Mouse (Mus musculus): ENCODE measurements at regions not wholly inside any gene's neighbourhood (a gene's known extent, or its start where the extent isn't known, plus 50 kb on each side); places are given as distances from the start of the nearest gene placed in this dataset.

GRCm38 (mm10) chr6:22591592-22591991, 235.5 kb upstream of the Fam3c start:
- Histone ChIP-seq H3K9me3 (no peaks in the 10 kb centered on the region), H3K27me3 (replicated peaks) (no peaks in the 10 kb centered on the region), H3K9ac (no peak overlapping the region), H3K4me1 (no peaks in the 10 kb centered on the region), H3K4me2 (no peak overlapping the region), H3K36me3 (replicated peaks) (no peaks in the 10 kb centered on the region), H3K4me3 (no peak overlapping the region), H3K27ac (no peak overlapping the region)
- ATAC-seq (replicated peaks) = no peak
- WGBS = 67% methylated on average over 5 of the region's 5 CpGs

GRCm38 (mm10) chr6:22584851-22585250, 228.8 kb upstream of the Fam3c start:
- no peaks in the 10 kb centered on the region for H3K36me3 ChIP-seq (replicated peaks)
- no peaks in the 10 kb centered on the region for H3K4me1 ChIP-seq
- no peak overlapping the region for H3K4me3 ChIP-seq
- H3K9ac ChIP-seq = no peak overlapping the region
- ATAC-seq (replicated peaks) = no peak
- H3K9me3 ChIP-seq = no peaks in the 10 kb centered on the region
- WGBS = 43% methylated on average over 4 of the region's 4 CpGs
- H3K27me3 ChIP-seq (replicated peaks) = no peaks in the 10 kb centered on the region
- H3K4me2 ChIP-seq = no peak overlapping the region
- H3K27ac ChIP-seq = no peak overlapping the region

GRCm38 (mm10) chr6:22572925-22573324, 216.9 kb upstream of the Fam3c start:
- no peak overlapping the region for H3K27ac ChIP-seq
- no peak for ATAC-seq (replicated peaks)
- no peaks in the 10 kb centered on the region for H3K36me3 ChIP-seq (replicated peaks)
- 66% methylated on average over 1 of the region's 1 CpGs for WGBS
- H3K27me3 ChIP-seq (replicated peaks) = no peaks in the 10 kb centered on the region
- no peak overlapping the region for H3K4me2 ChIP-seq
- no peak overlapping the region for H3K9ac ChIP-seq
- no peaks in the 10 kb centered on the region for H3K9me3 ChIP-seq
- H3K4me3 ChIP-seq = no peak overlapping the region
- H3K4me1 ChIP-seq = no peaks in the 10 kb centered on the region

GRCm38 (mm10) chr6:22567891-22568290, 211.8 kb upstream of the Fam3c start:
- Histone ChIP-seq H3K9ac (no peak overlapping the region), H3K9me3 (no peaks in the 10 kb centered on the region), H3K4me2 (no peak overlapping the region), H3K27me3 (replicated peaks) (no peaks in the 10 kb centered on the region), H3K4me3 (no peak overlapping the region), H3K36me3 (replicated peaks) (no peaks in the 10 kb centered on the region), H3K4me1 (no peaks in the 10 kb centered on the region), H3K27ac (no peak overlapping the region)
- no peak for ATAC-seq (replicated peaks)
- 79% methylated on average over 9 of the region's 9 CpGs for WGBS

GRCm38 (mm10) chr6:22548296-22549245, 192.5 kb upstream of the Fam3c start:
- peak; percentile 93 for ATAC-seq (replicated peaks)
- Histone ChIP-seq H3K4me1 (no peaks in the 10 kb centered on the region), H3K4me3 (no peak overlapping the region), H3K27ac (no peak overlapping the region), H3K9me3 (no peaks in the 10 kb centered on the region), H3K27me3 (replicated peaks) (no peaks in the 10 kb centered on the region), H3K9ac (no peak overlapping the region), H3K4me2 (no peak overlapping the region), H3K36me3 (replicated peaks) (no peaks in the 10 kb centered on the region)
- 65% methylated on average over 13 of the region's 13 CpGs for WGBS

- Histone ChIP-seq H3K4me3 (no peak overlapping the region), H3K9me3 (no peaks in the 10 kb centered on the region), H3K27me3 (replicated peaks) (no peaks in the 10 kb centered on the region), H3K9ac (no peak overlapping the region), H3K27ac (no peak overlapping the region), H3K4me1 (no peaks in the 10 kb centered on the region), H3K4me2 (no peak overlapping the region), H3K36me3 (replicated peaks) (no peaks in the 10 kb centered on the region)
- ATAC-seq (replicated peaks) = peak; percentile 48; the same call in 1 of the 2 replicates
- WGBS = 84% methylated on average over 2 of the region's 2 CpGs
Measured at GRCm38 (mm10) chr6:22541603-22542002, 185.6 kb upstream of the Fam3c start.

GRCm38 (mm10) chr6:22538254-22538653, 182.2 kb upstream of the Fam3c start:
- 94% methylated on average over 4 of the region's 4 CpGs for WGBS
- no peaks in the 10 kb centered on the region for H3K36me3 ChIP-seq (replicated peaks)
- no peak for ATAC-seq (replicated peaks)

GRCm38 (mm10) chr6:22524384-22524783, 168.3 kb upstream of the Fam3c start:
- 68% methylated on average over 3 of the region's 3 CpGs for WGBS
- Histone ChIP-seq H3K27me3 (replicated peaks) (no peaks in the 10 kb centered on the region), H3K27ac (no peak overlapping the region), H3K36me3 (replicated peaks) (no peaks in the 10 kb centered on the region), H3K9me3 (no peaks in the 10 kb centered on the region), H3K4me3 (no peak overlapping the region), H3K4me2 (no peak overlapping the region), H3K9ac (no peak overlapping the region), H3K4me1 (no peaks in the 10 kb centered on the region)
- ATAC-seq (replicated peaks) = no peak

More at GRCm38 (mm10) chr6:22538254-22538653, 182.2 kb upstream of the Fam3c start:
- Histone ChIP-seq H3K9ac (no peak overlapping the region), H3K9me3 (no peaks in the 10 kb centered on the region), H3K27me3 (replicated peaks) (no peaks in the 10 kb centered on the region), H3K4me1 (no peaks in the 10 kb centered on the region), H3K4me2 (no peak overlapping the region), H3K27ac (no peak overlapping the region), H3K4me3 (no peak overlapping the region)

- Histone ChIP-seq H3K27ac (no peak overlapping the region), H3K36me3 (replicated peaks) (no peaks in the 10 kb centered on the region)
- whole genome bisulfite sequencing = 85% methylated on average over 9 of the region's 9 CpGs
Measured at GRCm38 (mm10) chr6:22523582-22524234, 167.7 kb upstream of the Fam3c start.

GRCm38 (mm10) chr6:22506871-22507270, 150.8 kb upstream of the Fam3c start:
- Histone ChIP-seq H3K4me1 (no peaks in the 10 kb centered on the region), H3K36me3 (replicated peaks) (no peaks in the 10 kb centered on the region), H3K9ac (no peak overlapping the region), H3K27ac (no peak overlapping the region), H3K4me2 (no peak overlapping the region), H3K9me3 (no peaks in the 10 kb centered on the region), H3K27me3 (replicated peaks) (no peaks in the 10 kb centered on the region), H3K4me3 (no peak overlapping the region)
- ATAC-seq (replicated peaks) = no peak
- 94% methylated on average over 1 of the region's 1 CpGs for WGBS

More at GRCm38 (mm10) chr6:22523582-22524234, 167.7 kb upstream of the Fam3c start:
- Histone ChIP-seq H3K4me2 (no peak overlapping the region), H3K9me3 (no peaks in the 10 kb centered on the region), H3K9ac (no peak overlapping the region), H3K4me1 (no peaks in the 10 kb centered on the region), H3K27me3 (replicated peaks) (no peaks in the 10 kb centered on the region), H3K4me3 (no peak overlapping the region)
- no peak for ATAC-seq (replicated peaks)

GRCm38 (mm10) chr6:22497306-22497705, 141.3 kb upstream of the Fam3c start:
- ATAC-seq (replicated peaks) = no peak
- H3K9ac ChIP-seq = no peak overlapping the region
- no peak overlapping the region for H3K4me3 ChIP-seq
- no peak overlapping the region for H3K27ac ChIP-seq
- H3K9me3 ChIP-seq = no peaks in the 10 kb centered on the region
- no peak overlapping the region for H3K4me2 ChIP-seq
- H3K27me3 ChIP-seq (replicated peaks) = no peaks in the 10 kb centered on the region
- H3K4me1 ChIP-seq = no peaks in the 10 kb centered on the region
- 85% methylated on average over 9 of the region's 9 CpGs for WGBS
- H3K36me3 ChIP-seq (replicated peaks) = no peaks in the 10 kb centered on the region

GRCm38 (mm10) chr6:22496471-22496870, 140.4 kb upstream of the Fam3c start:
- H3K27ac ChIP-seq = no peak overlapping the region
- no peaks in the 10 kb centered on the region for H3K27me3 ChIP-seq (replicated peaks)
- H3K9me3 ChIP-seq = no peaks in the 10 kb centered on the region
- 94% methylated on average over 1 of the region's 1 CpGs for WGBS
- no peak overlapping the region for H3K4me2 ChIP-seq
- H3K4me3 ChIP-seq = no peak overlapping the region
- no peak overlapping the region for H3K9ac ChIP-seq
- H3K4me1 ChIP-seq = no peaks in the 10 kb centered on the region
- H3K36me3 ChIP-seq (replicated peaks) = no peaks in the 10 kb centered on the region
- ATAC-seq (replicated peaks) = no peak

All from midbrain, embryonic 15.5 days (tissue).